Mouse (Mus musculus): ENCODE data around the gene Robo1.

Robo1 gene

GRCm38 (mm10) chr16:72686480-72687053, 378.5 kb downstream of the Robo1 start:
- DNase-seq: no peak

DNA sequence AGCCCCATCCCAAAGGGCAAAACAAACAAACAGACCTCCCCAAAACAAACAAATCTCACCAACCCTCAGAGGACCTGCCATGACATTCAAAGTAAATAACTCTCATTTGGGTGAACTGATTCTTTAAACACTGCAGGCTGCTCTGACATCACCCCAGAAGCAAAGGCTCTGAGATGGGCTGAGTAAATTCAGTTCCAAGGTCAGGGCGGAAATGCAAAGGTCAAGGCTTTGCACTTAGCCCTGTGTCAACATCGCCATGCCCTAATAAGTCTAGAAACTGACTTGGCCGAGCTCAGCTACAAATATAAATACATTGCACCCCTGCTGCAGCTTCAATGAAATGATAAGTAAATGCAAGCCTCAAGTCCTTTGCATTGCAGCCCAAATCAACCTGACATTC, 379.5 kb downstream of the Robo1 start:
- DNase-seq: peak in 1 of 2 experiments; percentile 14

- DNase-seq: no peak
These were observed 380.1 kb downstream of the Robo1 start for GRCm38 (mm10) chr16:72688185-72688681.

DNA sequence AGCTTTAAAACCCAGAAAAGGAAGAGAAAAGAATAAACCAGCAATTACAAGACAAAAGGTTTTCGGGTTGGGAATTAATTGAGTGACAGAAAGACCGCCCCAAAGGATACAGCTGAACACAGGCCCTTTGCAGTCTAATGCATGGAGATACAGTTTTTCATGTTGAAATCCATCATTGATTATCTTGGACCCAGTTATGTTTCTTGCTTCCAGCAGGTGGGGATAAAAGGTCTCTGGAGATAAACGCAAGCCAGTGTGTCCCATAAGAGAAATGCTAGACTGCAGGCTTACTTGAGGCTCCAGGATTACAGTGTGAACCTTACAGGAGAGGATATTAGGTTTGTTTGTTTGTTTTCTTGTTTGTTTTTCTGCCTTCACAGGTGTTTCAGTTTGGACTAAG, 383.8 kb downstream of the Robo1 start:
- DNase-seq: no peak

DNA sequence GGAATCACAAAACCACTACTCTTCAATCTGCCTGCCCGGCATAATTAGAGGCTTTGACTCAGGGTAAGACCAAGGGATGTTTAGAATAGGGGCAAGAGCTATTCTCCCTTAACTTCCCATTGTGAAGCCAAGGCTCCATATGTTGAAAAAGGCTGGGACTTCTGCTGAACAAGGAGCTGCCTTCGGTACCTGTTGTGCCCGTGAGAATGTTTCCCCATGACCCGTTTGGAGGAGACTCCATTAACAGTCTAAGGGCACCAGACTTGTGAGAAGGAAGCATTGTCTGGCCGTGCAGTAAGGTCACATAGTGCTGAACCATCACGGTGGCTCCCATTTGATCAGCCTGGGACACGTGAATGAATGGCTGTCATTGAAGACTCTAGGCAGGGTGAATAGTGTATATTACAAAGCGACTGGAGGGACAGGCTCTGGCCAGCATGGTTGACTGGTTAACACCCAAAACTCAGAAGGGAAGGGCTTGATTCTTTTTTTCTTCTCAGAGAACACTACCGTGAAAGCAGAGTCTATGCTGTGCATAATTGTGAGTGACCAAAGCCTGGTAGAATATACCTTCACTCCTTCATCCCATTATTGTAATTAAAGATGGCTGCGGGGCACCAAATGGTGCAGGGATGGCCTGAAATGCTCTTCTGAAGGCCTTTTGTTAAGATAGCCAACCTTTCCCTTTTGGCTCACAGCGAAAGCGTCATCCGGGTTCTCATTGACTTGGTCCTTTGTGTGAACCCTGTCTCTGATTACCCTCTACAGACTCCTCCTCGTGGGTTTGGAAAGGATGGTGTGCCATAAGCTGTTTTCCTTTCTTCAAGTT, 385.6 kb downstream of the Robo1 start:
- no peak for DNase-seq

DNA sequence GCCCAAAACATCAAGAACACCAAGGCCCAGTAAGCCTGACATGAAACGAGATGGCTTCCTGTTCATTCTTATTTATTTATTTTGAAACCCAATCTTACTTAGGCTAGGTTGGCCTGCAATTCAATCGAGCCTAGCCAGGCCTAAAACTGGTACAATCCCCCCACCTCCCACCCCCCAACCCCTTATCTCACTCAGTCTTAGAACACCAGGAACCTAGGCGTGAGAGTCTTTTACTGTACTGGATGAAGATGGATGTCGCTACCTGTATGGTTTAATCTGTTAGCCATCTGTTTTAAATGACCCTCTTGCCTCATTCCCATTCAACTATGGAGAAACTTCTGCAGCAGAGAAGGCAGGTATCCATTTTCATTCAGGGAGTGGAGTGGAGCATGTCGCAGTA, 386.7 kb downstream of the Robo1 start:
- DNase-seq: no peak

DNA sequence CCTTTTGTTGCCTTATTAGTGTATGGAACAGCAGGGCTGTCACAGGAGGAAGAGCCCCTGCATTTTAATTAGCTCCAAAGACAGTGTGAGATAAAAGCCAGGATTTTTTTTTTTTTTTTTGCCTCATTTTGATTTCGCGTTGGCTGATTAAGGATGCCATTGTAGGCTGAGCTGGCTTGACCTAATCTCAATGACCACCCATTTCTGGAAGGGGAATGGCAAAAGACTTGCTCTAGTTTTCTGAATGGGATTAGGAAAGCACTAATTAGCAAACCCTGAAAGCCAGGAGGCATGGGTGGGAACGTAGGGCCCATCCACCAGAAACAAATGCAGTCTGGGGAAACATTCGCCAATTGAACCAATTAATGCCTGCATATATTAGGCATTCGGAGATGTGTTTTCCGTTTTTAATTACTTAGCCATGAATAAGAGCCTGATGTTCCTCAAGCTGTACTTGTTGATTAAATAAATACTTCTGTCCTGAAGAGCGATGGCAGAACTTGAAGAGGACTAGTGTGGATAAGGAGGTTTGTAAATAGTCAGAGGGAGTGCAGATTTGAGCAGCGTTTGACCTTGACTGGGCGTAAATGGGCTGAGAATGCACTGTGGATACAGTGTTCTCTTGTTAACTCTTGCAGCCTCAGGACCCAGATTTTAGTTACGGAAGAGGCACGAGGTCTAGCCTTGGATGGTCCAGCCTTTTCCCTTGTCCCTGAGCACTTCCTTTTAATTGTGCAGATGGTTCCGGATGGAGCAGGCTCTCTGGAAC, 391.3 kb downstream of the Robo1 start:
- no peak for DNase-seq

DNA sequence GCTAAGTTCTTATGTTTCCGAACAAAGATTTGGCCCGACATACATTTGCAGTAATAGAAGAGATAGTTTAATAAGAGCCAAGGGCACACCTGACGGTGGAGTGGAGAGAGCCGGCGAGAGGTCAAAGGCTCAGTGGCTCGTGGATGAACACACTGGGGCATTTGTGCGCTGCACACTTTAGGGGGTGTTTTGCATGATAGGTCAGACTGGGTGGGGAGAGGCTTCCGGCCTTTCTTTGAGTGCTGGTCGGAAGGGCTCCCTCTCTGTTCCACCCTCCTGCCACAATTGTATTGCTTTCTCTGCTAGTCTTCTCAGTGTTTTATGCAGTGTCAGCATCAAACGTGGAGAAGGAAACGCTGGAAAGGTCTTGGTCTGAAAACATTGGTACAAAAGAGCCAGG, 392.2 kb downstream of the Robo1 start:
- no peak for DNase-seq

GRCm38 (mm10) chr16:72703486-72703885, 395.4 kb downstream of the Robo1 start:
- no peak for DNase-seq

GRCm38 (mm10) chr16:72705851-72706250, 397.7 kb downstream of the Robo1 start:
- no peak for DNase-seq

- no peak for DNase-seq
These were observed 400.4 kb downstream of the Robo1 start for GRCm38 (mm10) chr16:72708526-72708925.

- no peak for DNase-seq
These were observed 409.2 kb downstream of the Robo1 start for GRCm38 (mm10) chr16:72717118-72717802.

DNA sequence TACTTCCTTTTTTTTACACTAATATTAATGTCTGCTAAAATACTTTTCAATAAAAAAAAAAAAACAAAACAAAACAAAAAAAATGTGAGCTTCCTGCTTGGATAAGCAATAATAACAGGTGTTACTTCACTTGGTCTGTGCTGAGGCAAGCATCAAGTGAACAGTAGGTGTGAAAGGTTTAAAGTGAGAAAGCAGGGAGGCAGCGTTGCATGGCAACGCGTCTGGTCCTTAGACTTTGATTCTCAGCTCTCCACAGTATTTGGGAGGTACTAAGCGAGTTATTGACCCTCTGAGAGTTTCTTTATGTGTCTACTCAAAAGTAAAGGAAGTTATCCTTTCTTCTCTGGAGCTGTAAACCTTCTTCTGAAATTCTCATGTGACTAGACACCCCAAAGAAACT, 411.0 kb downstream of the Robo1 start:
- DNase-seq: no peak

DNA sequence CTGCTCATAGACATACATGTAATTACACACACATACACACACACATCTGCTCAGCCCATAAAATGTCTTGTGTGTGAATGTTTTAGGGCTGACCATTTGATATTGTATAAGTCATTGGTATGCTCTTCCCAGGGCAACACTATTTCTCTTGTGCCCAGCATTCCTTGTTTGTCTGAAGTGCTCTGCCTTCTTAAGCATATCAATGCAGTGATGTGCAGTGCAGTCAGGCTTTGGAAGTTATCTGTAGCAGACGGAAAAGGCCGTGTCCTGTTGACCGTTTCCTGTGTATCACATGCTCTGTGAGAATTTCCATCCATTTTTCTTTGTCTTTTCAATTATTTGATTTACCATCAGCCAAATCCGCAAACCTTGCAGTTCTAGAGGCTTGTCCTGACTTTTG, 412.9 kb downstream of the Robo1 start:
- DNase-seq: no peak

- DNase-seq: no peak
These were observed 413.8 kb downstream of the Robo1 start for GRCm38 (mm10) chr16:72721713-72722481.

DNA sequence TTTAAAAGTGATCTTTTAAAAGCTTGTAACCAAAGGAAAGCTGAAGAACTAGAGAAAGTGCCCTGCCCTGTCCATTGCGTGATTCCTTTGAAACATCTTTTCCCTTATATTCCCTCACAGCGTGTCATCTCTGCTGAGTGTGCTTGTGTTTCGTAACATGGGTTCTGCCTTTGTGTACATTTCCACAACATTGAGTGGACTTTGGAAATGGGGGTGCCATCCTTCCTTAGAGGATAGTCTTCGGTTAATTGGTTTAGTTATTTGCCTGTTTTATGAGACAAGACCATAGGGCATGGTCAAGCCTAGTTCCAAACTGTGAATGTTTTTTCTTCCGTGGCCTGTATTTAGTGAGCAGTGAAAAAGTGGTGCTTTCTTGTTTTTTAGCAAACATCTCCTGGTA, 426.1 kb downstream of the Robo1 start:
- DNase-seq: peak; percentile 30 to 50

GRCm38 (mm10) chr16:72735175-72735574, 427.1 kb downstream of the Robo1 start:
- no peak for DNase-seq

DNA sequence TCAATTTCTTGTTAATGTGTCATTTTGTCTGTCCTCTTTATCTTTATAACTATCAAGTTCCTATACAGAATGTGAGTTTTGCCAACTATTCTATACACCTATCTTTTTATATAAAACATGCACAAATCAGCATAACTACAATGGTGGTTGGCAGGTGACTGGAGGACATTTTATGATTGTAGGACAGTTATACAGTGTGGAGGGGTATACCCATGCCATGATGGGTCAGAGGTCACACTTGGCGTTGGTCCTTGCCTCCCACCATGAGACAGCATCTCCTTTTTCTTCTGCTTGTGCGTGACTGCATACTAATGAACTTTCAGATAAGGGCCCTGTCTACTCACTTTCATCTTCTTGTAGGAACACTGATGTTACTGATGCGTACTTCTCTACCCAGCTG, 427.5 kb downstream of the Robo1 start:
- DNase-seq: no peak

DNA sequence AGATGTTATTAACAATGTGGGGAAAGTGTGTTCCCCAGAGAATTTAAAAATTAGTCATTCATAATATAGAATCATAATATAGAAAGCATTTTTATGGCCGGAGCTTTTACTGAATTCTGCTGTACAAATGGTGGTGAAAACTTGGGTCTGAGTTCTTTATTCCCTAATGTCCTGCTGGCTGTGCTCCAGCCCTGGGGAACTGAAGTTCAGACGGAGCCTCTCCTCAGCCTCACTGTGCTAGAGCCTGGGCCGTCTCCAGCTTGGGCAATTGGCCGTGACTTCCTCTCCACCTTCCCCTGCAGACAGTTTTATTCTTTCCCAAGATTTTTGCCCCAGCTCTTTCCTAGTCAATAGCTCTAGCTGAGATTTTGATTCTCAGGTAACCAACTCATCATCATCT, 429.0 kb downstream of the Robo1 start:
- DNase-seq: peak; percentile 17 to 47

- DNase-seq: no peak
These were observed 432.1 kb downstream of the Robo1 start for GRCm38 (mm10) chr16:72740218-72740617.

GRCm38 (mm10) chr16:72747696-72748095, 439.6 kb downstream of the Robo1 start:
- no peak for DNase-seq

Measured in kidney, adult 8-10 months (tissue).